Mouse (Mus musculus): ENCODE measurements around the gene Tbca.
A peak's percentile ranks its signal among the peaks of the same experiment; 100 is the strongest.

The Tbca gene

DNA sequence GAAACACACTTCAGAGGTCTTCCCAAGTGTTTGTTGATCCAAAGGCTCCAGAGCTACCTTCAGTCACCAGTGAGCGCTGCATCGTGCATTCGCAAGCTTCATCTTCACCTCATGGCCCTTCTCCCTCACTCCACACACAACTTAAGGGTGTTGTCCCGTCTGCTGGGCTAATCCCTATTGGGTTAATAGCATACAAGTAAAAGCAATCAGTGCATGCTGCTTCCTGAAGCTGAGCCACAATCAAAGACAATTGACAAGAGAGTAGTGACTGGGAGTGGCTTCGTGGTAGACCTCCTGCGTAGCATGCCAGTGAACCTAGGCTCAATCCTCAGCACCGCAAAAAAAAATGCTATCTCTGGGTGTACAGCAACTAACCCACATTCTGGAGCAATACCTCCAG is 59.2 kb downstream of the Tbca start:
- DNase-seq (ENCODE audit: low read depth, low spot score): peak; percentile 49

DNA sequence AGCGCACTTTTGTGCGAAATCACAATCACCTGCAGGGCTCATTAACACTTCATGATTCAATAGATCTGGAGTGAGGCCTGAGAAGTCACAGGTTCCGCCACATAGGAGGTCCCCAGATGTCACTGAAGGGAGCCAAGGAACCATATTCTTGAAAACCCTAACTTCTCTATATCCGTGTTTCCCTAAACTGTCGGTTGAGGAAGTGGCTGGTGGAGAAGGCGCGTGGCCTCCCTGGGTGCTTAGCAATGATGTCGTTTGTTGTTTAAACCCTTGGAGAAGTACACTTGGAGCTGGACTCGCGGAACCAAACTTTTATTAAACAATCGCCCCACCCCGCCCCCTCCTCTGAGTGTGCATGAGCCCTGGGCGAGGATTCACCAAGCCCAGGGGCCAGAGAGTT is 60.6 kb downstream of the Tbca start:
- DNase-seq (ENCODE audit: low read depth, low spot score): no peak

DNA sequence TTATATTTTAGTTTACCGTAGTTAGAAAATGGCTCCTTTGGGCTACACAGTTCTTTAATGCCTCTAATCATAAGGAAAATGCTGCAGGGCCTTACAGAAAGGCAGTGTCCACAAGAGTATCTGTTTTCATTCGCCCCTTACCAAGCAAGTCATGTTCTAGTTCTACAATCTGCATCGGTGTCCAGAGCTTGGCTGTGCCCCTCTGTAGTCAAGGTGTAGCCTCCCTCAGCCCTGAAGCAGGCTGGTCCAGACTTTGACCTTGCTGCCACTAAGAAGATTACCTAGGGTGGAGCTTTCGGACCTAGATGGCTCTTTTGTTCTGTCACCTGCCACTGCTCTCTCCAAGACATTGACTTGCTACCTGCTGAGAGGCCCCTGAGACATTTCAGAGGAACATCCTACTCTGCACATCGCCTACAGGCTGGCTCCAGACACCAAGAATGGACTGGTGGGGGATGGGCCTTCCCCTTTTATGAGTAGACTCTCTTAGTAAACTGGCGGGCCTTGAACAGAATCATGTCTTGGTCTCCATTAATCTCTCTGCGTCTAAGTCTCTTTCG is 69.4 kb downstream of the Tbca start:
- DNase-seq (ENCODE audit: low read depth, low spot score): peak; percentile 88

DNA sequence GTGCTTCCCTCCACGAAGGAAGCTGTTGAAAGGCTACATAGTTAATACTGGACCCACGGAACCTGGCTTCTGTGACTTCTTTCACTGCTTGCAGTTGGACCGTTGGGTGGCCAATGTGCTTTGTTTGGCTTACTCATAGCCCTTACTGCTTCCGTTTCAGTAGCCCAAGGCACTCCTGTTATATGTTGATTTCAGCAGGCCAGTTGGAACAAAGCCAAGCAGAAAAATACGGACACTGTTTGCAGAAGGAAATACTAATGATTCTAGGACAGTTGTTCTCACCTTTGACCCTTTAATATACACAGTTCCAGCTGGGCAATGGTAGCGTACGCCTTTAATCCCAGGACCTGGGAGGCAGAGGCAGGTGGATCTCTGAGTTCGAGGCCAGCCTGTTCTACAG is 70.5 kb downstream of the Tbca start:
- no peak for DNase-seq (ENCODE audit: low read depth, low spot score)

DNA sequence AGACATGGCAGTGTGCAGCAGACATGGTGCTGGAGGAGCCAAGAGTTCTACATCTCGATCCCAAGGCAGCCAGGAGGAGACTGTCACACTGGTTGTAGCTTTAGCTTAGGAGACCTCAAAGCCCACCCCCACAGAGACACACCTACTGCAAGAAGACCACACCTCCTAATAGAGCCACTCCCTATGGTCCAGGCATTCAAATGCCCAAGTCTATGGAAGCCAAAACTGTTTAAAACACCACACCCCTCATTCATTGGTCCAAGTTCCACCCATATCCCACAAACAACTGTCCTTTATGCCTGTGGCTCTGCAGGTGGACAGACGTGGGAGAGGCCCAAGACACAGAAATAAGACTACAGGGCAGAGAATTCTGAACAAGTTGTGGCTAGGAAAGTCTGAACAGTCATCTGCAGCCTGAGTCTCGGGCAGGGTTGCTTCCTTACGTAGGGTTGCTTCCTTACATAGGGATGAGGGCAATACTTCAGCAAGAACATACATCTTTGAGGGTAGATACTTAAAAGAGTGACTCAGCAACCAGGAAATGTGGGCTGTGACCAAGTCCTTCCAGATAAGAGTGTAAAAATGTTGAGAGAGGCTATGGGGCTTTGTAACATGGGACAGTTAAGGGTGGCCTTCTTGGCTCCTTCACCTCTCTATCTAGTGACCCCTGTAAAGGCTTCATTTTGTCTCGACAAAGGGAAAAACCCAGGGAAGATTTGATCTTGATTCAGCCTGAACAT is 74.0 kb downstream of the Tbca start:
- peak; percentile 79 for DNase-seq (ENCODE audit: low read depth, low spot score)

DNA sequence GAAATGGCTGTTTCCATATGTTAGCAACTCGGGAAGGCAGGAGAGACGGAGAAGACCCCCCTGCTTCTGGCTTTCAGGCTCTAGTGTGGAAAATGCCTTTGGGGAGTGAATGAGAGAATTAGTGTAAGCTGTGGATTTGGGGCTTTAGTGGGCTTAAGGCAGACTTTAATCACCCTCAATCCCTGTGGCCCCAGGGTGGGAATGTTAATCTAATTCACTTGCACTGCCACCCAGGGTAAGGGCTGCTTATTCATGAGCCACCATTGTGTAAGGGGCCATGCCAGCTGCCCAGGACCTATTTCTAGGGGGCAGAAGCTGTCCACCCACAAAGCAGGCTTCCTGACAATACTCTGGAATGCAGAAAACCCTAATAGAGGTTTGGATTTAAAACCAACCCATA is 78.2 kb downstream of the Tbca start:
- DNase-seq (ENCODE audit: low read depth, low spot score): no peak

DNA sequence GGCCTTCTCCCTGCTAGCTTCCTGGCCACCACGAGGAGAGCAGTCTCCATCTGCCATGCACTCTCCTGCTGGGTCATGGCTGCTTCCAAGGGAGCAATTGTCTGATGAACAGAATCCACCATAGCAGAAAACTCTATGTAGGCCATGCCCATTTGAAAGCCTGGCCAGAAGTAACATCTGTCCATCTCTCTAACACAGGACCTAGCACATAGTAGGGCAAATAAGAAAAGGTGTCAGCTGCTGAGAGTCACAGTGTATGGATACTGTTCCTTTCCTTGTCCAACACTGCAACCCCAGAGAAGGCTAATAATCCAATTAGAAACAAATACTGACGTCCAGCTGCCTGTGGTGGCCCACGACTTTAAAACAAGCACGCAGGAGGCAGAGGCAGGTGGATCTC is 79.1 kb downstream of the Tbca start:
- DNase-seq (ENCODE audit: low read depth, low spot score): no peak

DNA sequence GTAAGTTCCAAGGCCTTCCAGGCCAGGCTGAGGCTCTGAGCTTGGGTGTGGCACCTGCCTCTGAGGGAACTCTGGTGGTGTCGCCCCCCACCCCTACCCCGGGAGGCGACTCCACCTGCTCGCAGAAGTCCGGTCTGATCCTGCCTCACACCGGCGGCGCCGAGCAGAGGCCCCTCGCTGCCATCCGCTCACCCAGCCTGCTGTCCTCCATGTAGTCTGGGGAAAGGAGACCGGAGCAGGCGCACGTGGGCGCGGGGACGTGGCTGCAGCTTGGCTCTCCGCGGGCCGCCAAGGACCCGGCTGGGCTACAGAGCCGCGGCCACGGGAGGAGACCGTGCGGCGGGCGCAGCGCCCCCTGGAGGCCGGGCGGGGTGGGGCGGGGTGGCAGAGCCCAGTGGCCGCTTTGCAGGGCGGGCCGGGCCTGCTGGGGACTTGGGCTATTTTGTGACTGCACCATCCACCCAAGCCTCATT is 79.8 kb downstream of the Tbca start:
- DNase-seq (ENCODE audit: low read depth, low spot score): peak; percentile 75

DNA sequence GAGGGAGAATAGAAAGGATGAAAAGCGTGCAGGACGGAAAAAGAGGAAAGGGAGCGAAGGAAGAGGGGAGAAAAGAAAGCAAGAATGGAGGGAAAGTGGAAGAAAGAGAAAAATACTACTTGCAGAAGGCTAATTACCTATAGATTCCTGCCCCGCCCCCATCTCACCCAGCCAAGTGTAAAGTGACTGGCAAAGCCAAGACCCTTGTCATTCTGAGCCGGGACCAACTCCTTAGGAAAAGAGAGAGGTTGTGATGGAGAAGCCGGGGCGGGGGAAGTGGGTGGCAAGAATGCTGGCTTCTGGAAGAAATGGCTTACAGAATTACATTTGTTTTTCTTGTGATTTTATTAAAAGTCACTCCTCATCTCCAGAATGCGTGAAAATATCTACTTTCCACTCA is 80.8 kb downstream of the Tbca start:
- DNase-seq (ENCODE audit: low read depth, low spot score): no peak

DNA sequence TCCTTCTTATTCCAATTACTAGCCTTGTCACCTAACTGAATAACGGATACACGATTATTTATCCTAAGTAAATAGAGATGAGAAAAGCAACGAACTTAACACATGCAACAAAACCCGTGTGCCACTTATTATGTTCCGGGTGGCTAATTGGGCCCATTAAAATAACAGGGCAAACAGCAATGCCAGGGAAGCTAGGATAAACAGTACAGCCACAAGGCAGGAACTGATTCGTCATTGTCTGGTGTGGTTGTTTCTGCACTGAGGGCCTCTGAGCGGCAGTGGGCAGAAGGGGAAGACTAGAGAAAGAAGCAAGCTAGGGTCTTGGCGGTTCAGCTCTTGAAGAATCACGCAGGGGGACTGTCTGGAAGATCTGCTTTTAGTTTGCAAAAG is 81.4 kb downstream of the Tbca start:
- DNase-seq (ENCODE audit: low read depth, low spot score): no peak

DNA sequence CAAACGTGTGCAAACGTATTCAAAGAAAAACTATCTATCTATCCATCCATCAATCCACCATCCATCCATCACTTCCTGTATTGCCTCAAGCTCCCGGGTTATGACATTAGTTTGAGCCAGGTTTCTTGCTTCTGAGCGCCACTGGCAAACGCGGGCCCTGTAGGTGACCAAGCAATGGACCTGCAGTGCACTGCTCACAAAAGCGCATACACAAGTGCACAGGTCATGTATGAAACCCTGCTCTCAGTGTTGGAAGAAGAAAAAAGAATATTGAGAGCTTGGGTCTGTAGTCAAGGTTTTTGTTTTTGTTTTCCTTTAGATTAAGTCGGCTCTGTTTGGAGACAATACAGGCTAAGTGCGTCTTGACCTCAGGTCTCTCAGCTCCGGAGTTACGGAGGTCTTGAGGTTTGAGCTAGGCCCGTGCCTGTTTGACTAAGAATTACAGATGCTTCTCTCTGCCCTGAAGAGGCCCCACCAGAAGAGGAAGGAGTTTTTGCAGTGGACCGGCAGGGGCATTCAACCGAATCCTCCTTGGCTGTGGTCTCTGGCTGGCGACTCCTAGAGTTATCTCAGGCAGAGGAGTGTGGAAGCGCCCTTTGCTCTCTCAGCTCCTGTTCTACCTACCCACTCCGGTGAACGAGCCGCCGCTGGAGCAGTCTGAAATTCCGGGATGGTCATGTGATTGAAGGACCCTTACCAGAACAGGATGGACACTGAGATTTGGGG is 81.9 kb downstream of the Tbca start:
- DNase-seq (ENCODE audit: low read depth, low spot score): no peak

DNA sequence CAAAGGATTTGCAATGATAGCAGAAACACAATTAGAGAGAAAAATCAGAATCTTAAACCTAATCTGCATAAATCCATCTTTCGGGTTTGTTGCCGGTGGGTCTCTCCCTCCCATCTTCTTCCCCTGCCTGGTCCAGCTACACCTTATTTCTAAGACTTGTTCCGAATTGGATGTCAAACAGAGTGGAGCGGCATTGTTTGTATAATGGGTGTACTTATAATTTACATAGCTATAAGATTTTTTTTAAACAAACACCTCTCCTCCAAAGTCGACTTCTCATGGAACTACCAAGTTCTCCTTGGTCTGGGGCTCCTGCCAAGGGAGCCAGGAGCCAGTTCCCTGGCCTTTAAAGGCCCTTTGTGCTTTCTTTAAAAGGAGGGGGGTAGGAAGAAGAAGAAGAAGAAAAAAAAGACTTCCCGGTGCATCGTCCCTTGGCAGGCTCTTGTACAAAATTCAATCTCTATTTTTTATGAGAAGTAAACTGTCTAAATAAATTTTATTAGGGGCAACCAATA is 83.2 kb downstream of the Tbca start:
- DNase-seq (ENCODE audit: low read depth, low spot score): no peak

DNA sequence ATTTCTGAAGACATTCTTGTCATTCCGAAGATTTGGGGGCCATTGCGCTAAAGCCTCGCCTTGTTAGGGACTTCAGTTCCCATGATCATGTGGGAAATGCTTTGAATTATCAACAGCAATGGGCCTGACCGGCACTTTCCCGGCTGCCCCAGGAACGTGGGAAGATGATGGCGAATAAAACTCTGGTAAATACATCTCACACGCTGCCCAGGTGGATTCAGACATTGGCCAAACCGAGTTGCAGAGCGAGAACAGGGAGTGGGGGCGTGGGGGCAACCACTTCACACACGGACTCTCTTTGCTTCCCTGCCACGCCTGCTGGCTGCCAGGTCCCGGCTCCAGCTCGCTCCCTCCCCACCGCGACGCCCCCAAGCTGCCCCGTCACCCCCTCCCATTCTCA is 83.7 kb downstream of the Tbca start:
- DNase-seq (ENCODE audit: low read depth, low spot score): peak; percentile 40

DNA sequence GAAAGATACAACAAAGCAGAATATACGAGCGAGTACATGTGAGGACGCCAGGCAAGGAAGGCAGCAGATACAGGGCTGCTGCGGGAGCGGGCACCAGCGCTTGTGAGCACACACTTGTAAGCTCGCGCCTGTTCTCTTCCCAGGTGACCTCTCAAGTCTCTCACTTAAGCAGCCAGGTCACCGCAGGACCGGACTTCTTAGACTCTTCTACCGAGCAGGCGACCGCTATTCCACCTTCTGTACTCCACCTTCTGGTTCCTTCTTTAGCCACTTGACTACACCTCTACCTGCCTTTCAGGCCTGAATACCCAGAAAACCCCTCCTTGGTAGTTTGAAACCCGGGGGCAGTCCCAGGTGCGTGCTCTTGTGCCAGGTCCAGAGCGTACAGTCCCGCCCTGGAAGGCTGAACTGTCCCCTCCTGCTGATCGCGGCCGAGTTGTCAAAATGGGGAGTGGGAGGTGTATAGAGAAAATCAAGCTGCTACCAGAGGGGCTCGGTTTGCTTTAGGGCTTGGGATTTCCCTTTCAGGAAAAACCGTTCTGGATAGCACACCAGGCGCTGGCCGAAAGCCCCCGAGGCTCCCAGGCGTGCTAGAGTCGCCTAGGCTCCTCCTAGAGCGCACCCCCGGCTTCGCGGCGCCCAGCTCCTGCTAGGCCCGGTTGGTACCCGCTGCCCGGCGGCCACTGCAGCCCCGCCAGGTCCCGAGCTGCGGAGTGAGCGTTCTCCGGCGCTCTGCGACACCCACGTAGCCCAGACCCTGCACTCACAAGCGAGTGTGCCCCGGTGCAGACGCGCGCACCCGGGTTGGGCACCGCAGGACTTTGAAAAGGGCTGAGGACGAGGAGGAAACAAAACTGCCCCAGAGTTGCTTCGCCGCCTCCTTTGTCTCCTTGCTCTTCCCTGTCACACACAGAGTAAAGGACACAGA is 84.7 kb downstream of the Tbca start:
- DNase-seq (ENCODE audit: low read depth, low spot score): peak; percentile 41

DNA sequence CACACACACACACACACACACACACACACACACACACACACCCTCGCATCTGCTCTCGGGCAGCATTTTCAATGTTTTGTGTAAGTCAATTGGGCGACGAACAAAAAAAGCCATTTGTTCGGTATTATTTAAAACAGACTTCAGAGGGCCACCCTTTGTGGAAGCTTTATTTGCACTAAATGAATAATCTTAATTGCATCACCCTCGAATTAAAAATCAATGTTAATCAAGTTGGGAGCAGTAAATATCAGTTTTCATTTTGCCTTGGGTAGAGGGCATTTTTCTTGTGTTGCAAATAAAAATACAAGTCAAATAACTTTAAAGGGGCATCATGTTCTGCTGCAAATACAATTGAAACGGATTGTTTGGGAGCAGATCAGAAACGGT is 85.3 kb downstream of the Tbca start:
- DNase-seq (ENCODE audit: low read depth, low spot score): no peak

DNA sequence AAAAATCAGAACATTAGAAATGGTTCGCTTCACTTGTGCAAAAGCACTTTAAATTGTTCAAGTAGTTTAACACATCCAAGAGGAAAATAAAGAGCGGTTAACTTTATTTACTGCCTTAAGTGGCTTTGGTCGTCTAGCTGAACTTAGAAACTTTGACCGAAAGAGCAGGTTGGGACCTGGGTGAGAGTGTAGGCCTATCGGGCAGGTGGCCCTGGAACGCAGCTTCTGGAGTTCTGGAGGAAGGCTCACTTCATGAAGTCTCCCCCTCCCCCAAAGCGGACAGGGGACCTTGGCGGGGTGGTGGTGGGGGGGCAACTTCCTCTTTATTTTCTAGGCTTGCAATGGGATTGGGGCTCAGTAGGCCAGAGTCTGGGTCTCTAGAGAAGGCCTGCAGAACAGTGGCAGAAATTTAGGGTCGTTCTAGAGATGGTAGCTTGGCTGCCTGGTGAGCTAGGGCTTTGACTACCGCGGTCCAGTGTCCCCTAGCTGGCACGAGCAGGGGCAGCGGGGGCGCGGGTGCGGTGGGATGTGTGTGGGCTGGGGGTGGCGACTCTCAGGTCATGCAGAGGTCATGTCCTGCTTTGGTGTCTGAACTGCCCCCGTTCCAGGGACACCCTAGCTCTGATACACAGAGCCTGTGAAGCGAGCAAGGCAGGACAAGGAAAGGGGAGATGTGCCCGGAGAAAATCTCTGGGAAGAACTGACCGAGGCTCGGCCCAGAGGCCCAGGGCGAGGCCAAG is 86.1 kb downstream of the Tbca start:
- peak; percentile 38 for DNase-seq (ENCODE audit: low read depth, low spot score)

DNA sequence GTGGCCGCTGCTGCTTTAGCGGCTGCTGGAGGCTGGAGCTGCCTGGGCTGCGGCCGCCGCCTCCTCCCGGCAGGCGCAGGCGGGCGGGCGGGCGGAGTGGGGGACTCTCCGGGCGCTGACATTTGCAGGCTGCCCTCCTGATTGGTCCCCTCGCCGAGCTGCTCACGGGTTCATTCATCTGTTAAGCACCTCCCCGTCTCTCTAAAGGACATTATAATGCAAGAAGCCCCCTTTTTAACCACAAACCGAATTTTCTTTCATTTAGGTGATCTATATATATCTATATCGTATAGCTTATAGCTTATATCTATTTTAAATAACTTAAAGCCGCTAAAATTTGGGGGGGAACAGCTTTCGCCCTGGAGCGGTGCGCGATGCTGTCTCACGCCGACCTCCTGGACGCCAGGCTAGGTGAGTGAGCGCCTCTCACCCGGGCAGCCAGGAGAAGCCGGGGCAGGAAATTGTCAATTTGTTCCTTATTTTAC is 86.7 kb downstream of the Tbca start, which contains the start of gene Otp:
Gene Otp, plus strand, starts transcription at position 207 of the 485 bp plus-strand sequence.
- DNase-seq (ENCODE audit: low read depth, low spot score): peak; percentile 74

DNA sequence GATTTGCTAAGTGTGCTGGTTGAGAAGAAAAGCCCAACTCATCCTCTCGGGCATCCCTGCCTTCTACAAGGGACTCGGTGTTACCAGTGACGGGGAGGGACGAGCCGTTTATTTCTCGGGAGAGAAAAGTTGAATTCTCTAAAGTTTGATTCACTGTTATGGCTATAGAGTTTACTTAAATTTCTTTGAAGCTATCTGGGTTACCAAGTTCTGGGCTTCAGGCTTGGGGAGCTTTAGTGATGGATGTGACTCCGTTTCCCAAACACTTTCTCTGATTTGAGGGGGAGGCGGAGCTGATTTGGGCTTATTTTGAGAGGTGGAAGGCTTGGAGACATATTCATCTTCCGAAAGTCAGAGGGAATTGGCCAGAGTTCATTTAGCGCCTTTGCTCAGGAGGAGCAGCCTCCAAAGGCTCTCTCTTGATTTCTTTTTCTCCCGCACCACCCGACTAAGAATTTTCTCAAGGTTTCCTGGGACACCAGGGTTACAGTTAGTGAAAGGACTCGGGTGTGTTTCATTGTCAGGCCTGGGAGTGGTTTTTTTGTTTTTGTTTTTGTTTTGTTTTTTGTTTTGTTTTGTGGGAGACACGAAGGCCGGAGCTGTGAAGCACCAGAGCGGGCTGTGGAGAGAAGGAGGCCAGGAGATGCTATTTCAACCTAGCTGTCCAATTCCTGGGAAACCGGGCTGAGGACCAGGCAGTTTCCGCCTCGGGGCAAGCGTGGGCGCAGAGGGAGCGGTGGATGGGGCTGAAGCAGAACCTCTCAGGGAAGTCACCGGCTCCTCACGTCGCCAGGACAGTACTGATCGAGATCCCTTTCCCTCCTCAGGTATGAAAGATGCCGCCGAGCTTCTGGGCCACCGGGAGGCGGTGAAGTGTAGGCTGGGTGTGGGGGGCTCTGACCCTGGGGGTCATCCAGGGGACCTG is 87.8 kb downstream of the Tbca start:
- DNase-seq (ENCODE audit: low read depth, low spot score): peak; percentile 40

DNA sequence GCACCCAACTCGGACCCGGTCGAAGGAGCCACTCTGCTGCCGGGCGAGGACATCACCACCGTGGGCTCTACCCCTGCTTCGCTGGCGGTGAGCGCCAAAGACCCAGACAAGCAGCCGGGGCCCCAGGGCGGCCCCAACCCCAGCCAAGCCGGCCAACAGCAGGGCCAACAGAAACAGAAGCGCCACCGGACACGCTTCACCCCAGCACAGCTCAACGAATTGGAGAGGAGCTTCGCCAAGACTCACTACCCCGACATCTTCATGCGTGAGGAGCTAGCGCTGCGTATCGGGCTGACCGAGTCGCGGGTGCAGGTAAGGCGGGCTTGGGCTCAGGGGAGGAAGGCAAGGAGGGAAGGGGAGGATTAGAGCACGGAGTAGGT is 88.5 kb downstream of the Tbca start:
- peak; percentile 53 for DNase-seq (ENCODE audit: low read depth, low spot score)

All from R1 (cell line).